Mouse (Mus musculus) lung, adult 2 months (tissue): ENCODE measurements around the gene Orai3.
"Not testable (repeated sequence)": the region's sequence is repeated elsewhere in the genome, so short reads cannot be mapped to it uniquely, and the experiment has no call there.

Source experiments
- CTCF ChIP-seq: fragments of 200-500 bp; IDR thresholded peaks from 2 replicates; pipeline ENCODE4 v1.5.1; 2011; ENCODE audit warnings: mild to moderate bottlenecking, low read length, control low read depth; ENCODE audit not compliant: insufficient read depth
- POLR2A ChIP-seq: fragments of 200-500 bp; IDR thresholded peaks from 2 replicates; pipeline ENCODE4 v1.6.1; 2011; ENCODE audit warnings: low read depth, mild to moderate bottlenecking, control low read depth, low read length, borderline replicate concordance; ENCODE audit errors: extremely low read depth

- not testable (repeated sequence) for TF ChIP-seq CTCF, POLR2A
Measured at GRCm38 (mm10) chr7:127732066-127732465, 37.5 kb upstream of the Orai3 start, which contains the start of gene Ctf2.
